Mouse (Mus musculus): ENCODE measurements at regions not wholly inside any gene's neighbourhood (a gene's known extent, or its start where the extent isn't known, plus 50 kb on each side); places are given as distances from the start of the nearest gene placed in this dataset.

GRCm38 (mm10) chr10:91559307-91559706 is 378.2 kb upstream of the Tmpo start:
- no peak for TF ChIP-seq POLR2A (IDR thresholded peaks at IDR 0.05; ENCODE audit: insufficient read length, low read depth)
- no peak for TF ChIP-seq MYOG (IDR thresholded peaks at IDR 0.05; ENCODE audit: control insufficient read depth in 1 of 3, insufficient read depth in 1 of 3, insufficient read length in 2 of 3, low read depth in 2 of 3)
- TF ChIP-seq POLR2AphosphoS2 (IDR thresholded peaks at IDR 0.05; ENCODE audit: insufficient read length, low read depth) = no peak
- no peak for TF ChIP-seq USF1 (IDR thresholded peaks at IDR 0.05; ENCODE audit: low read depth)
- TF ChIP-seq MYOD1 (IDR thresholded peaks at IDR 0.05; ENCODE audit: control insufficient read depth in 1 of 3, insufficient read length in 2 of 3, low read depth in 2 of 3) = no peak

Data from myocyte (in vitro differentiated cells).